Mouse (Mus musculus) forebrain, embryonic 12.5 days (tissue): Measurements from ENCODE around the gene Rrn3. TPM values are rescaled to one million over a fixed set of nuclear protein-coding genes. Genes with fewer than 3 reads are reported as not detected.

ENCODE experiments used
- ATAC-seq: fragments of 200-750 bp; cut with Nextera tagmentation; 2 replicates; pipeline ENCODE4 v1.8.0; 2017; ENCODE audit warnings: moderate TSS enrichment; ENCODE audit not compliant: low FRiP score
- H3K27ac ChIP-seq: fragments of 300-500 bp; sonication (generic); 2 replicates; pipeline ENCODE4 v1.5.1; 2016; ENCODE audit warnings: mild to moderate bottlenecking
- H3K27me3 ChIP-seq: fragments of 300-500 bp; sonication (generic); 2 replicates; pipeline ENCODE4 v1.6.1; 2016; ENCODE audit warnings: mild to moderate bottlenecking
- H3K36me3 ChIP-seq: fragments of 300-500 bp; sonication (generic); replicated peaks from 2 replicates; pipeline ENCODE4 v1.6.1; 2016; ENCODE audit warnings: mild to moderate bottlenecking
- H3K4me1 ChIP-seq: fragments of 300-500 bp; sonication (generic); 2 replicates; pipeline ENCODE4 v1.6.1; 2016
- H3K4me2 ChIP-seq: fragments of 300-500 bp; sonication (generic); 2 replicates; pipeline ENCODE4 v1.6.1; 2016; ENCODE audit warnings: mild to moderate bottlenecking, moderate library complexity
- H3K4me3 ChIP-seq: fragments of 300-500 bp; sonication (generic); replicated peaks from 2 replicates; pipeline ENCODE4 v1.5.1; 2016; ENCODE audit warnings: mild to moderate bottlenecking
- H3K9ac ChIP-seq: fragments of 300-500 bp; sonication (generic); 2 replicates; pipeline ENCODE4 v1.6.1; 2016; ENCODE audit warnings: mild to moderate bottlenecking
- H3K9me3 ChIP-seq: fragments of 300-500 bp; sonication (generic); 2 replicates; pipeline ENCODE4 v1.6.1; 2016
- WGBS: fragments of 180-500 bp; shearing (Covaris S2); methylation state at CpG from one replicate; pipeline ENCODE4 v1.1.7; 2016; 5-methylcytosine and 5-hydroxymethylcytosine counted together
- polyA plus RNA-seq: library from polyadenylated mRNA; unstranded; fragments of >200 nt; fragmentation: Nextera tagmentation; extraction: Ambion mirVana; gene quantifications from 2 replicates; pipeline ENCODE4 v1.2.1, GENCODE M21; 2016

The Rrn3 gene
- polyA plus RNA-seq, 1 experiment from 2014 or later = 114 TPM

DNA sequence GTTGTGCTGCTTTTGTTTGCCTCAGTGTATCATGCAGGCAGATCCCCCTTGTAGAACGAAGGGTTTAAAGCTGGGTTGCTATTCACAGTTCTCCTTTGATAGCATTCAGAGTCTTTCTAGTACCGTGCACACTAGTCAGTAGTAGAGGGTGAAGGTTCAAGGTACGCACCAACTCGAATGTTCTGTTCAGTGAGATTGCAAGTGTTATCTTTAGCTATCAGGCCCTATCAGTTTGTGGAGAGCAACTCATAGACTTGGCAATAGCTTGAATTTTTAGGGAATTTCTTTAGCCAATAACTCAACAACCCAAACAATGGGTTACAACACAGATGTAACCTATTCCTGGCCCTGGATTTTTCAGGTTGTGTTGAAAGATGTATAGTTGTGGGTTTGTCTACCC lies 20.7 kb downstream of the Rrn3 start:
- WGBS = 96% methylated on average over 4 of the region's 4 CpGs
- H3K9me3 ChIP-seq = no peaks in the 10 kb centered on the region
- no peaks in the 10 kb centered on the region for H3K27me3 ChIP-seq
- H3K4me3 ChIP-seq = no peak overlapping the region
- H3K4me2 ChIP-seq = no peak overlapping the region
- ATAC-seq = no peak
- no peaks in the 10 kb centered on the region for H3K4me1 ChIP-seq
- H3K27ac ChIP-seq = no peak overlapping the region
- H3K9ac ChIP-seq = no peak overlapping the region
- H3K36me3 ChIP-seq = peaks cover 89% of the 10 kb centered on the region

DNA sequence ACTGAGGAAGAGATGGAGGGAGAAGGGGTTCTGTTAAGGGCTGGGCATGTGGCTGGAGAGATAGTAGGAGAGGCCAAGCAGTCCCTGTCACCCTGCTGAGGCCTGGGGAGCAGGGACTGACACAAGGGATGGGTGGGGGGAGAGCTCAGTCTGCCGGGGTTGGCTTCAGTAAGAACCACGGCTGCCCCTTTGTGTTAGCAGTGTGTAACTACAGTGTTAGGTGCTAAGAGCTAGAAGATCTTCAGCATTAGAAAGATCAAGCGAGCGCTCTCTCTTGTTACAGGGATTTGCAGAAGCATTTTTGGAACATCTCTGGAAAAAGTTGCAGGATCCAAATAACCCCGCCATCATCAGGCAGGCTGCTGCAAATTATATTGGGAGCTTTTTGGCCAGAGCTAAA lies 24.2 kb downstream of the Rrn3 start:
- Histone ChIP-seq H3K27ac (no peak overlapping the region), H3K4me2 (no peak overlapping the region), H3K36me3 (peaks cover 91% of the 10 kb centered on the region), H3K9me3 (no peaks in the 10 kb centered on the region), H3K9ac (no peak overlapping the region), H3K27me3 (no peaks in the 10 kb centered on the region), H3K4me1 (no peaks in the 10 kb centered on the region), H3K4me3 (no peak overlapping the region)
- ATAC-seq = no peak
- WGBS = 81% methylated on average over 5 of the region's 5 CpGs

DNA sequence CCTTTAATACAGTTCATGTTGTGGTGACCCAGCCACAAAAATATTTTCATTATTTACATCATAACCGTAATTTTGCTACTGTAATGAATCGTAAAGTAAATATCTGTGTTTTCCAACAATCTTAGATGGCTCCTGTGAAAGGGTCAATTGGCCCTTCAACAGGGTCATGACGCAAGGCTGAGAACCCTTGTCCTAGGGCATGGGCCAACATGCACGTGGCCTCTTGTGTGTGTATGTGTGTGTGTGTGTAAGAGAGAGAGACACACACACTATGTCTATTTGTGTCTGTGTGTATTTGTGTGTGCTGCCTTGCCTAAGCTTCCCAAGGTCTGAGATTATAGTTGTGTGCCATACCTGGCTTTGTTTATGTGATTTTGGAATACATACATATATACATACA lies 27.1 kb downstream of the Rrn3 start:
- no peaks in the 10 kb centered on the region for H3K27me3 ChIP-seq
- H3K4me3 ChIP-seq = no peak overlapping the region
- peaks cover 93% of the 10 kb centered on the region for H3K36me3 ChIP-seq
- H3K9me3 ChIP-seq = no peaks in the 10 kb centered on the region
- no peak overlapping the region for H3K9ac ChIP-seq
- ATAC-seq = no peak
- no peaks in the 10 kb centered on the region for H3K4me1 ChIP-seq
- H3K4me2 ChIP-seq = no peak overlapping the region
- WGBS = 95% methylated on average over 4 of the region's 4 CpGs
- no peak overlapping the region for H3K27ac ChIP-seq

DNA sequence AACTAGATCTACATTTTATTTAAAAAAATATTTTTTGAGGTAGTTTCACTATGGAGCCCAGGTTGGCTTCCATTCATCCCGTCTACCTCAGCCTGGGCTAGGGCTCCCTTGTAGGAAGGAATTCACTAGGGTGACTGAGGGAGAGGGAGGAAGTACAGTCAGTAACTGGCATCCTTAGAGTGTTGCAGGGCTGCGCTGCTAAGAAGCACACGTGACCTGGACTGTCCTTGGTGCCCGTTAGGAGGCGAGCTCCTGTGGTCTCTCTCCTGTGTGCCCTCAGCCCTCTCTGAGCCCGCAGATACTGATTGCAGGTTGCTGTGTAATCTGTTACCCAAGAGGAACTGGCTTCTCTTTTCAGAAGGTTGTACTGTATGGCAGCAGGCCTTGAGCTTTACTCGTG lies 27.9 kb downstream of the Rrn3 start:
- Histone ChIP-seq H3K27ac (no peak overlapping the region), H3K9me3 (no peaks in the 10 kb centered on the region), H3K9ac (no peak overlapping the region), H3K4me2 (no peak overlapping the region), H3K27me3 (no peaks in the 10 kb centered on the region), H3K4me1 (no peaks in the 10 kb centered on the region), H3K4me3 (no peak overlapping the region), H3K36me3 (peaks cover 96% of the 10 kb centered on the region)
- 91% methylated on average over 7 of the region's 7 CpGs for WGBS
- ATAC-seq = no peak

DNA sequence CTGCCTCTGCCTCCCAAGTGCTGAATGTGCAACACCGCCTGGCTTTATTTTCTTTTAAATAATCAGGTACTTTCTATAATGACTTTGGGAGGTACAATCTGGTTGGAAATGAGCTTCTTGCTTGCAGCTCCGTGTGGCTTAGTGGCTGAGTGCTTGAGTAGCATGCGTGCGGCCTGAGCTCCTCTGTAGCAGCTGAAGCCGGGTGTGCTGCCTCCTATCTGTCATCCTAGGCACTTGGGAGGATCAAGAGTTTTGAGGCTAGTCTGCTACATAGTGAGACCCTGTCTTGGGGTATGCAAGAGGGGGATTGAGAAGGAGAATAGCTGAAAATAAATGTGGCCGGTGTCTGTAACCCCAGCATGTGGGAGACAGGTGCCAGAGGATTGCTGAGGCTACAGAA lies 31.6 kb downstream of the Rrn3 start:
- H3K4me3 ChIP-seq = no peak overlapping the region
- WGBS = 87% methylated on average over 6 of the region's 6 CpGs

DNA sequence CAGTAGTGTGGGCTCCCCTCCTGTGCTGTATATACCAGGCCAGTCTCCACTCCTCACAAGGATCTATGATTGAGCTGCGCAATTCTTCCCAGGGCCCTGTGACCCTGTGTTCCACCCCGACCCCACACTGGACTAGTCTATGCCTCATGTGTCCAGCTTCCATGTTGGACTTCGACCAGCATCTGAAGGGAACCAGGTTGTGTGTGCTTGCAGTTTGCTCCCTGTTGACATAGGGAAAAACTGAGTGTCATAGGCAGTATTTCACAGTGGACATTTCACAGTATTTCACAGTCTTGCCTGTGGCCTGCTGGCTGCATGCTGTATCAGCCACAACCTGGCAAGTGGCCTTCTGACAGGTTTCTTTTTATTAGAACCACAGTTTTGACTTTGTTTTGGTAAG lies 32.7 kb downstream of the Rrn3 start:
- no peaks in the 10 kb centered on the region for H3K27me3 ChIP-seq
- no peak overlapping the region for H3K4me3 ChIP-seq
- H3K4me1 ChIP-seq = peaks cover 3% of the 10 kb centered on the region
- no peak overlapping the region for H3K4me2 ChIP-seq
- no peak for ATAC-seq
- no peaks in the 10 kb centered on the region for H3K9me3 ChIP-seq
- peaks cover 78% of the 10 kb centered on the region for H3K36me3 ChIP-seq
- no peak overlapping the region for H3K9ac ChIP-seq
- H3K27ac ChIP-seq = no peak overlapping the region
- 94% methylated on average over 3 of the region's 3 CpGs for WGBS

More for the DNA sequence above, 31.6 kb downstream of the Rrn3 start:
- Histone ChIP-seq H3K27me3 (no peaks in the 10 kb centered on the region), H3K27ac (no peak overlapping the region), H3K9me3 (no peaks in the 10 kb centered on the region), H3K4me1 (no peaks in the 10 kb centered on the region), H3K4me2 (no peak overlapping the region), H3K36me3 (peaks cover 87% of the 10 kb centered on the region), H3K9ac (no peak overlapping the region)
- ATAC-seq = no peak

DNA sequence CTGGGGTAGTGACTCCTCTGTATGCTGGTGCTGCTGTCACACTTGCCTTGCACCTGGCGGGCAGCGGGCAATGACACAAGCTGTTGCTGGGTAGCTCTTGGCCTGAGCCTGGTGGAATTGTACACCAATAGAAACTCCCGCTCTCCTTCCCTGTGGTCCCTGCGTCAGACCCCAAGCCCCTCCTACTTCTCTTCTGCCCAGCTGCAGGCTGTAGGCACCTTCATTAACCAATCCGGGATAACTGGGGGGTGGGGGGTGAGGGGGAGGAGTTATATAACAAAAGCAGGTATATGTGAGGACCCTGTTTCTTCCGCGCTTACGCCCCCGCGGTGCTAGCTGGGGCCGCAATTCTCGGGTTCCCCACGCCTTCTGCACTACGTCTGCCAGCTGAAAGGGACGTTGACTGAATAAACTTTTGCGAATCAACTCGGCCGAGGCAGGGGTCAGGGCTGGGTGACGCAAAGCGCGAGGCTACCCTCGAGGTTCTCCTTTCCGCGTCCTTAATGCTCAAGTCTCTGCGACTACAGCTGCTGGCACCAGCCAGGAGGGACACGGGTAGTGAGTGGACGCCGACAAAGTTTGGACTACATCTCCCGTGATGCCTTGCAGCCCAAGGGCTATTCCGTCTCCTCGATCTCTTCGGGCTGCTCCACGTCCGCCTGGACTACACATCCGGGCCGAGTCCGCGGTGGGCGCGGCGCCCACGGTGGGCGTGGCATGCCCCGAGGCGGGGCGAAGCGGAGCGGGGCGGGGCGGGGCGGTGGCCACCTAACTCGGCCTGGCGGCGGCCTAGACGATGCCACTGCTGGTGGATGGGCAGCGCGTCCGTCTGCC lies 38.3 kb downstream of the Rrn3 start, which contains the start of gene Ntan1:
Gene Ntan1 (plus strand): TSS at position 286 of the 834 bp plus-strand sequence.
- no peaks in the 10 kb centered on the region for H3K9me3 ChIP-seq
- under 1% methylated on average over 58 of the region's 58 CpGs for WGBS
- ATAC-seq = peak; percentile 95
- H3K27me3 ChIP-seq = no peaks in the 10 kb centered on the region
- H3K9ac ChIP-seq = peak within 1 kb of the TSS; percentile 80
- peaks cover 22% of the 10 kb centered on the region for H3K36me3 ChIP-seq
- peaks cover 22% of the 10 kb centered on the region for H3K4me1 ChIP-seq
- peak within 1 kb of the TSS; percentile 74 for H3K4me2 ChIP-seq
- H3K4me3 ChIP-seq = peak within 1 kb of the TSS; percentile 74
- peak within 1 kb of the TSS; percentile 96 for H3K27ac ChIP-seq

DNA sequence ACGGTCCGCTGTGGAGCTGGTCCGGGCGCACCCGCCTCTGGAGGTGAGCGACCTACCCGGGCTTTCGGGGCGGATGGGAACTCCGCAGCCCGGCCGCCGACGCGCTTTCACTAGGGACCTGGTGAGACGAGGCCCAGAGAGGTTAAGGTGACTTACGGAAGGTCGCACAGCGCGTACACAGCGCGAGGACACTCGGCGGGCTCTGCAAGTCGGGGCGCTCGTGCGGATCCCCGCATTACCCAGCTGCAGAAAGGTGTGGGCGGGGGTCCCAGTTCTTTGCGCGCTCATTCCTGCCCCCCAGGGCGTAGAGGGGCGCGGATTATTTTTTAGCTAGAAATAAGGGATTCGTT lies 38.9 kb downstream of the Rrn3 start:
- Histone ChIP-seq H3K4me1 (peaks cover 22% of the 10 kb centered on the region), H3K4me2 (peak overlapping the region; percentile 74), H3K36me3 (peaks cover 19% of the 10 kb centered on the region), H3K4me3 (peak overlapping the region; percentile 74), H3K9ac (peak overlapping the region; percentile 80), H3K27me3 (no peaks in the 10 kb centered on the region), H3K9me3 (no peaks in the 10 kb centered on the region), H3K27ac (peak overlapping the region; percentile 96)
- ATAC-seq = no peak; the same call in 1 of the 2 replicates
- under 1% methylated on average over 36 of the region's 36 CpGs for WGBS

DNA sequence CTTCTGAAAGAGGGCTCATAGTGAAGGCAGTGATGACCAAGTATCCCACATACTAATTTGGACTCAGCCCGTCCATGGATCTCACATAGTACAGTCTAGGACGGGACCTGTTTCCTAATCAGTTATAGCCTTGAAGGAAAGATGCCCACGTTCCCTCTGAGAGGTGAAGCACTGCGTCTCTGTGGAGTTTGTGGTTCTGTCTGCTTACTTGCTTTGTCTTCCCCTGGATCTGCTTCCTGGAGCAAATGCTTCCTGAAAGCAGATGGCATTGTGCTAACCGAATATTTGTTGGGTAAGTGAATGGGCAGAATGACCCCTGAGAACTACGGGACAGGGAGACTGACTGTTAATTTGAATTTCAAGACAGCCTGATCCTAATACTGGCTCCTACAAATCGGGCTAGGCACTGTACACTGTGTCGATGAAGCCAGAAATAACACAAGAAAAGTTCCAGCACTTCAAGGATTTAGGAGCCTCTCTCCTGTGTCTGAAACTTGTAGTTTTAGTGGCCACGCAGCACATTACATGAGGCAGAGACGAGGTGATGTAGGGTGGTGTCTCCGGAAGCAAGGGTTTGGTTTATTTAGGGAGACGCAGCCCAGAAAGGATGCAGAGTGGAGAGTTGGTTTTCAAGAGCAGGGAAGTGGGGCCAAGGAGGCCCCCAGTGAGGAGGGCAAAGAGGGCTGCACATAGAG lies 39.4 kb downstream of the Rrn3 start:
- H3K9ac ChIP-seq = peak overlapping the region; percentile 80
- peak; percentile 5; the same call in 1 of the 2 replicates for ATAC-seq
- no peaks in the 10 kb centered on the region for H3K27me3 ChIP-seq
- H3K36me3 ChIP-seq = peaks cover 13% of the 10 kb centered on the region
- peak overlapping the region; percentile 74 for H3K4me3 ChIP-seq
- H3K4me2 ChIP-seq = peak overlapping the region; percentile 74
- H3K27ac ChIP-seq = 0 out of 2 replicates have a peak overlapping the region, but pooled peaks have one; percentile 96
- H3K4me1 ChIP-seq = peaks cover 22% of the 10 kb centered on the region
- WGBS = 46% methylated on average over 12 of the region's 12 CpGs
- H3K9me3 ChIP-seq = no peaks in the 10 kb centered on the region

DNA sequence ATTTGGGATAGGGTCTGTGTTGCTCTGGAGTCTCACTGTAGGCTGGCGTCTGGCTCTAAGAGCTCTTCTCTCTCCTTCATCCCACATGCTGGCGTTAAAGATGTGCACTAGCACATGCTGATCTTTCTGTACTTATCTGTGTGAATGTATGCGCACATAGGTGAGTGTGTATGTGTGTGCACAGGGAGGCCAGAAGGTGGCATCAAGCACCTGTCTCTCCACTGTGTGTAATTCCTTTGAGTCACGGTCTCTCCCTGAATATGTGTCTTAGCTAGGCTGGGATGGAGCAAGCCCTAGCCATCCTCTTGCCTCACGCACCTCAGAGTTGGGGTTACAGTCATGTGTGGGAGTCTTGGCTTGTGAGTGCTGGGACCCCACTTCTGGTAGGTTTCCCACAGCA lies 40.3 kb downstream of the Rrn3 start:
- Histone ChIP-seq H3K4me1 (peaks cover 22% of the 10 kb centered on the region), H3K9ac (no peak overlapping the region), H3K4me2 (no peak overlapping the region; the same call in 1 of the 2 replicates), H3K4me3 (no peak overlapping the region; the same call in 1 of the 2 replicates), H3K36me3 (peaks cover 5% of the 10 kb centered on the region), H3K9me3 (no peaks in the 10 kb centered on the region), H3K27ac (no peak overlapping the region), H3K27me3 (no peaks in the 10 kb centered on the region)
- WGBS = 90% methylated on average over 5 of the region's 5 CpGs
- ATAC-seq = no peak

DNA sequence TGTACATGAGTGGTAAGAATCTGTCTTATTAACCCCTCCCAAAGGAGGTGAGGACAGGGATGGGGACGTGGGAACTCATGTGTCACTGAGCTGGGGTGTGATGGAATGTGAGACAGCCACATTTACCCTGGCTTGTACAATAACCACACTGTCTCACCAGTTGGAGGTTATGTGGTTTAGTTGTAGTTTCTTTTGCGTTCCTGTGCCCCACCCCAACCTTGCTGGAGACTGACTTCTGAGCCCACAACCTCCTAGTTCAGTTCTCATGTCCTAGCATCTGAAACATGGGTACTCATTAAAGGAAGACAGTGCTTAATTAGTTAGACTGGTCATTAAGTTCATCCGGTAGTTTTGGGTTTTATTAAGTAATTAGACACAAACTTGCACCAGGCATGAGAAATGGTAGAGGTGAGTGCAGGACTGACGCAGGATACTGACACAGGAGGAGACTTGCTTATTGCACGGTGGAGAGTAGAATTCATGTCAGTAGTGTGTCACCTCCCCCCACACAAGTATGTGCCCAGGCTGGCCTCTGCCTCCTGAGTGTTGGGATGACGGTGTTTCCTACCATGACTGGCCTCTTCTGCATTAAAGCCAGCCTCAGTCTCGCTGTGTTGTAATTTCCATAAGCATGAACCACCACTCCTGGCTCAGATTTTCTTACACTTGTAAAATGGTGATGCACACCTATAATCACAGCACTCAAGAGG lies 45.4 kb downstream of the Rrn3 start:
- Histone ChIP-seq H3K9me3 (no peaks in the 10 kb centered on the region), H3K36me3 (peaks cover 39% of the 10 kb centered on the region), H3K27ac (no peak overlapping the region), H3K4me1 (peaks cover 4% of the 10 kb centered on the region), H3K9ac (no peak overlapping the region), H3K27me3 (no peaks in the 10 kb centered on the region), H3K4me2 (no peak overlapping the region), H3K4me3 (no peak overlapping the region)
- 82% methylated on average over 7 of the region's 7 CpGs for WGBS
- ATAC-seq = no peak

DNA sequence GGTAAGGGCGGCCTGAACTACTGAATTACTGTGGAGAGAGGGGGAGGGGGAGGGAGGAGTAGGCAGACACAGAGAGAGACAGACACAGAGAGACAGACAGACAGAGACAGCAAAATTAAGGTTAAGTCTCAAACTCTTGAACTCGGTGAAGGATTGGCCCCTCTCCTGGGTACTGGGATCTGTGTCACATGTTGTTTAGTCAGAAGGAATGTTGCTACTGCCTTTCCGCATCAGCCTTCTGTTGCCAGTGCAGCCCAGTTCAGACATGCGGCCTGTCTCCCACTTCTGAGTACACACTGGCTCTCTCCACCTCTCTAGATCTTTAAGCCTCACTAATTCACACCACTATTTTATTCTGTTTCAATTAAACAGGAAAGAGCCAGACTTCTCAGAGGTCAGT lies 46.0 kb downstream of the Rrn3 start:
- H3K4me3 ChIP-seq = no peak overlapping the region
- WGBS = 93% methylated on average over 4 of the region's 4 CpGs
- H3K9ac ChIP-seq = no peak overlapping the region
- 0 out of 2 replicates have a peak, but pooled peaks cover 4% of the 10 kb centered on the region for H3K4me1 ChIP-seq
- no peaks in the 10 kb centered on the region for H3K9me3 ChIP-seq
- no peak overlapping the region for H3K27ac ChIP-seq
- H3K36me3 ChIP-seq = peaks cover 45% of the 10 kb centered on the region
- no peak for ATAC-seq
- H3K27me3 ChIP-seq = no peaks in the 10 kb centered on the region
- no peak overlapping the region for H3K4me2 ChIP-seq
